Mouse (Mus musculus) NIH3T3 (cell line): ENCODE results near the gene Cfap300.

ENCODE experiments used
- DNase-seq: peaks from one replicate; pipeline ENCODE4 v3.0.0-alpha.2; 2012; ENCODE audit warnings: low read depth

Cfap300 gene

GRCm38 (mm10) chr9:7983665-7984064 is 59.0 kb downstream of the Cfap300 start:
- DNase-seq = no peak

DNA sequence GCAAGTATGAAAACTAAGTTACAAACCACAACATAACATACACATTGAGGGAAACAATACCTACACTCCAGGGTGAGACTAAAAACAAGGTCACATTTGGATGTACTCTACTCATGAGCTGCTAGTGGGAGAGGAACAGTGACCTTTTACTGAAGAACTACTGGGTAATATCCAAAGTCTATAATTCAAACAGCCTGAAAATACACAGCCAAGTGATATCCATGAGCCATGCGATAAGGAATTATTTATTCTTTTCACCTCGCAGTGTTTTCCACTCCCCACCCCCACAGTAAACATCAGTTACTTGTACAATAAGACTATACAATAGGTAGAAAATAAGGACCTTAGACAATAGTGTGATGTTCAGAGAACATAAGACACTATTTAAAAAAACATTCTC is 62.5 kb downstream of the Cfap300 start:
- DNase-seq = no peak

- DNase-seq = no peak
Observed at GRCm38 (mm10) chr9:7979153-7979916, 63.3 kb downstream of the Cfap300 start.

- no peak for DNase-seq
Observed at GRCm38 (mm10) chr9:7978502-7978901, 64.1 kb downstream of the Cfap300 start.

- DNase-seq = no peak
Observed at GRCm38 (mm10) chr9:7977587-7977986, 65.0 kb downstream of the Cfap300 start.

DNA sequence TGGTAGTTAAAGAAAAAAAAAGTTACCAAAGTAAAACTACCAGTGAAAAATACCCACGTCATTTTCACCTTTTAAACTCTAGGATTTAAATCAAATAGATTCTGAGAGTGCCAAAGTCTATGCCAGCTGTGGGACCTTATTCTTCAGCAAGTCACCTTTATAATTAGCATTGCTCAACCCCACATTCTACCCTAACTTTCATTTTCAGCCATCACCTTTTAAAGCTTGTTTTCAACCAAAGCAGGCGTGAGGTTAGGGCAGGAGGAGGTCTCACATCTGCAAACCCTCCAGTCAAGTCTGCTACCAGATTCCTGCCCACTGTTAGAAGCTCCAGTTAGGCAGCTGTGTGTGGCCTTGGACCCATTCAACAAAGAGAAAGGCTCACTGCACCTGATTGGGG is 70.6 kb downstream of the Cfap300 start:
- DNase-seq = no peak
